Mouse (Mus musculus) neural tube, embryonic 15.5 days (tissue): ENCODE measurements around the gene Hspa13. TPM values are rescaled to one million over a fixed set of nuclear protein-coding genes. Genes with fewer than 3 reads are reported as not detected.

Experiments used
- microRNA-seq: library from miRNA; unstranded; fragments of <30 nt; microRNA quantifications from one replicate; pipeline ENCODE4, GENCODE M21; 2017
- polyA plus RNA-seq: library from polyadenylated mRNA; unstranded; fragments of >200 nt; fragmentation: Nextera tagmentation; extraction: Ambion mirVana; gene quantifications from 2 replicates; pipeline ENCODE4 v1.2.1, GENCODE M21; 2015

Gene Hspa13
- polyA plus RNA-seq, 1 experiment from 2014 or later = 37.5 TPM

Small RNA genes lying within 50 kb of the gene (microRNA-seq; reads per million reads assigned to microRNA genes)
- gene Gm22923 = not detected

Other genes starting within 250 kb of the Hspa13 start
- gene Lipi, start 181.0 kb downstream of the Hspa13 start, polyA plus RNA-seq = 0.08 TPM in 1 of 2 replicates, not detected in the other
- 3.2 and 3.9 TPM in 2 replicates for gene Rbm11, start 174.3 kb downstream of the Hspa13 start, polyA plus RNA-seq